Mouse (Mus musculus): ENCODE data around the gene Spag7.

Gene Spag7

DNA sequence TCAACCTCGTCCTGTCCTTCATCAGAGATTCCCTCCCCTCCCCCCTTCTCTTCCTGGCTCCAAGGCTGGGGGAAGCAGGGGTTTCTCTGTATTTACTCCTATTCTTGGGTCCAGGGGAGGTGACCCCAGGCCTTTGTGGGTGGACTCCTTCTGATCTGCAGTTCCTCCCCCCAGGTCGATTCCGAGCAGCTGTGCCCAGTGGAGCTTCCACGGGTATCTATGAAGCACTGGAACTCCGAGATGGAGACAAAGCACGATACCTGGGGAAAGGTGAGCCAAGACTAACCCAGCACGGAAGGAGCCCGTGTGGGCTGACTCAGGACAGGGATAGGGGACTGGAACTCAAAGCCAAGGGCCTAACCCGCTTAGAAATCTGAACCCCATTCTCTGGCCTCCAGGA lies 11.2 kb downstream of the Spag7 start:
- in situ Hi-C loops (cut with MboI, MseI) = loop anchor here (25.0 kb wide), 1 partner anchor 1246 kb away; the partner anchor contains the start of gene Kdm6b

DNA sequence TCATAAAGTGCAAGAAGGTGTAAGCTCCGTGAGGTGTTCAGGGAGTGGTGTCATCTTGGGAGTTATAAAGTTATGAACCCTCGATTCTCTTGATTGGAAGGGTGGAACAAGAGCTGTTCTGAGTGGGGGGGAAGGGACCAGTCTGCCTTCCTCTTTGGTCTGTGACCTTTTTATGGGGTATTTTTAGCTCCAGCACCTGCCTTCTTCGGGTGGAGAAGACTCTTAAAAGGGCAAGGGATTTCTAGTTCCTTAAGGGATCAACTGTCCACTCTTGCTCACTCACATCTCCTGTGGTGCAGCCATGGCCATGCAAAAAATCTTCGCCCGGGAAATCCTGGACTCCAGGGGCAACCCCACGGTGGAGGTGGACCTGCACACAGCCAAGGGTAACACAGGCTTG lies 11.6 kb downstream of the Spag7 start:
- in situ Hi-C loops (cut with MboI, MseI) = loop anchor here (25.0 kb wide), 1 partner anchor 1245 kb away; the partner anchor contains the start of gene Kdm6b

DNA sequence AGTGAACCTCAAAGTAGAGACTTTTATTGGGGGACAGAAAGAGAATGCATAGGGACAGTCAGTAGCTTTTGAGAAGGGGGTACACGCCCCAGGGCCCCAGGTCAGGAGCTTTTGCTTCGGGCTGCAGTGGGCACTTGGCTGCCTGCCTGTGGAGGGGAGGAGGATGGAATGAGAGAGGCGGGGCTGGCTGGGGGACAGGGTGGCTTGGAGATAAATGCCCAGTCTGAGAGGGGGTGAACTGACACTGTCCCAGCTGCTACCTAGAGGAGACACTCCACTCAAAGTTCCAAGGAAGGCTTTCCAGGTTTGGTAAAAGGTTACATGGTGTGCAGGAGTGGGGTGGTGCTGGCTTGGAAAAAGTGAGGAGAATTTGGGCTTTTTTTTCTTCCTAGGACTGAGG lies 12.3 kb downstream of the Spag7 start, which contains the start of gene Eno3:
Gene Eno3, plus strand, starts transcription at position 239 of the 400 bp plus-strand sequence.
- in situ Hi-C loops (cut with MboI, MseI) = loop anchor here (25.0 kb wide), 1 partner anchor 1245 kb away; the partner anchor contains the start of gene Kdm6b

DNA sequence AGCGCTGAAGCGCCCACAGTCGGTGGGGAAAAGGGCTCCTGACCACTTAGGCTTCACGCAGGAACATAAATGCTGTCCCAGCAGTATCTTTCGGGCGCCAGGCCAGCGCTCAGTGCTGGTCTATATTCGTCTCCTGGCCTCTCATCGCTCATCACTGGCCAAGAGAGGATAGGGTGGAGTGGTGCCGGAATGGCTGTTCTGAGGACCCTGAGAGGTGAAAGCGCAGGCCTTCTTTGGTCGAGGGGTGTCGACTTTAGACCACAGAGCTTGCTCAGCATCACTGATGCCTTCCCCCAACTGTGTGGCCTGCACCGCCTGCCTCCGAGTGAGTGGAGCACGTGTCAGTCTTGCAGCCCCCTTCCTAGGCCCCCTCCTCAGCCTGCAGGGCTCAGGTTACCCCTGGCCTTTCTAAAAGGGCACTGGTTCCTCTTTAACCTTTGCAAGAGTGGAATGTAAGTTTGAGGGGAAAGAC lies 12.7 kb downstream of the Spag7 start:
- in situ Hi-C loops (cut with MboI, MseI) = loop anchor here (25.0 kb wide), 1 partner anchor 1244 kb away; the partner anchor contains the start of gene Kdm6b

DNA sequence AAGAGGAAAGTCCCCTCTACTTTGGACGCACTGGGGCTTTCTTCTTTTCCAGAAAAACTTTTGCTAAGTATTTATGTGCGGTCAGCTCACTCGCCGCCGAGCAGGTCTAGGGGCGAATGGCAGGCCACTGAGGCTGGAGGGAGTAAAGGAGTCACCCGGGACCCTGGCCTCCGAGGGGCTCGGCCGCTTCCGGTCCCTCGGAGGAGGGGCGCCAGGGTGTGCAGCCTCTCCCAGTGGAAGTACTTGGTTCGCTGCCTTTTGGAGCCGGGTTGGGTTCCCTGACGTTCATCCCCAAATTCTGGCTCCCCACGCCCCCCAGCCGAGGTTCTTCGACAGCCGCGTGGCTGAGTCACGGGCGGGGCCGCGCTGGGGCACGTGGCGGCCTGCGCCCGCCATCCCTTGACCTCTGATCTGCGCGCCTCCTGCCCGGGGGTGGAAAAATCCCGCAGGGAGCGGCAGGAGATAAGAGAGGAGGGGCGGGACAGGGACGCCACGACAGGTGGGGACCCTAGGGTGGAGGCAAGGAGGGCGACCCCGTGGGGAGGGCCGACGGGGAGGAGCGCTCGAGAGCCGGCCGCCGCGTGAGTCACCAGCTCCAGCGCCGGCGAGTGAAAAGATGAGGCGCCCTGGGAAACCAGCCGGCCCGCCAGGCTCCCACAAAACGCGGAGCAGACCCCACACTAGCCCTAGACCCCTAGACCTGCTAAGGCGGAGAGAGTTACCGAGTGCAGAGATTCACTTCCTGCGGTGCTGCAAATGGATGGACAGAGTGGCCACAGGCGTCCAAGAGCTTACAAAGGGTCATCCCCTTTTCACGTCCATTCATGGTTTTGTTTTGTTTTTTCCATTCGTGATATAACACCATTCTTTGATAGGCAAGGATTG lies 13.4 kb downstream of the Spag7 start:
- in situ Hi-C loops (cut with MboI, MseI) = loop anchor here (25.0 kb wide), 1 partner anchor 1244 kb away; the partner anchor contains the start of gene Kdm6b

DNA sequence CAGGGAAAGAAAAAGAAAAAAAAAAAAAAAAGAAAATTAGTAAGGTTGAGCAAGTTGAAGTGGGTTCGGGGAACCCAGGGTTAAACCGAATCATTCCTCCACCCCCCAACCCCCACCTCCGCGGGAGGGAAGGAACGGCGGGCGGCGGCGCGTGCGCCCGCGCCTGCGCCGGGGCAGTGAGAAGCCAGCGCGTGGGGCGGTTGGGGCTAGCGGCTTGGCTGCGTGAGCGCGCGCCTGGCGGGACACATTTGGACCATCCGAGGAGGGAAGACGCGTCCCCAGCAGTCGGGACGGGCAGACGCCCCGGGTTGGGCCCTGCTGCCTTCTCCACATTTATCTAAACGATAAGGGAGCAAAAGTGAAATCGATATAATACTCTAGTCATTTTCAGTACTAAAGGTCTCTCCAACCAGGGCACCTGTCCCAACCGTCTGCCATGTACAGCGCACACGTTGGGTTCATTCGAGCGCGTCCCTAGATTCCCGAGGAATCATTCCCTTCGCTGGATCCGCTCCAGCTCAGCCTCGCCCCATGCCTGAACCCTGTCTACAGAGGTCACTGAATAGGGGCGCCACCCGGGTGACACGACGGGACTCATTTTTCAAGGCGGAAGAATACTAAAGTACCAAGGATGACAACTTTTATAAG lies 14.2 kb downstream of the Spag7 start:
- in situ Hi-C loops (cut with MboI, MseI) = loop anchor here (5.0 to 25.0 kb wide), 2 partner anchors 47 to 1243 kb away; partner anchors contain the start of genes Inca1, Kdm6b and Kif1c

DNA sequence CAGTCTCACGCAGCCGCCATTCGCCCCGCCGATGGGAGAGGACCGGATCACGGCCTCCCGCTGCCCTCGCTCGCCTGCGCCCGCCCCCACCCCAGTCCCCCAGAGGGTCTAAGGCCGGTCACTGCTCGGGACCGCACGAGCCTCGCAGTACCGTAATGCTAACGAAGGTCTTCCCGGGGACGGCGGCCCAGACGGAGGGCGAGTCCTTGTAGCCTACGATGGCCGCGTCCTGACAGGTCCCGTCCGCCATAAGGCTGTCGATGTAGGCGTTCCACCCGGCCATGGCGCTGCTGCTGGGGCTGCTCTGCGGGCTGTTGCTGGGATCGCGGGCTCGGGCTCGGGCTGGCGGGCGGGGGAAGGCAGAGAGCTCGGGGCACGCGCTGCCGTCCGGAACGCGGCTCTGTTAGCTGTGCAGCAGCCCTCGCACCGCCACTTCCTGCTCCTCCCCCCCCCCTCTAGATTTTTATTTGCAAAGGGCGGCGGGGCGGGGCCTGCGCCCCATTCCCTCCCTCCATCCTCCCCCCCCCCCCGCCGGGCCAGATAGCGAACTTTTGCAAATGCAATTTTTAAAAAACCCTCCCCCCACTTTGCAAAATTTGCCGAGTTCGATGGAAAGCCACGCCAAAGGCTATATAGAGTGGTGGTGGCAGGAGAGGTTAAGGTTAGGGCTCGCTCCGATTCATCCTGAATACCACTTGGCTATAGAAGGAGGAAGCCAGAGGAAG lies 14.9 kb downstream of the Spag7 start, which contains the start of gene Pfn1:
Gene Pfn1, minus strand, starts transcription at position 447 of the 725 bp plus-strand sequence.
- in situ Hi-C loops (cut with MboI, MseI) = loop anchor here (5.0 to 25.0 kb wide), 2 partner anchors 48 to 1242 kb away; partner anchors contain the start of genes Inca1, Kdm6b and Kif1c

DNA sequence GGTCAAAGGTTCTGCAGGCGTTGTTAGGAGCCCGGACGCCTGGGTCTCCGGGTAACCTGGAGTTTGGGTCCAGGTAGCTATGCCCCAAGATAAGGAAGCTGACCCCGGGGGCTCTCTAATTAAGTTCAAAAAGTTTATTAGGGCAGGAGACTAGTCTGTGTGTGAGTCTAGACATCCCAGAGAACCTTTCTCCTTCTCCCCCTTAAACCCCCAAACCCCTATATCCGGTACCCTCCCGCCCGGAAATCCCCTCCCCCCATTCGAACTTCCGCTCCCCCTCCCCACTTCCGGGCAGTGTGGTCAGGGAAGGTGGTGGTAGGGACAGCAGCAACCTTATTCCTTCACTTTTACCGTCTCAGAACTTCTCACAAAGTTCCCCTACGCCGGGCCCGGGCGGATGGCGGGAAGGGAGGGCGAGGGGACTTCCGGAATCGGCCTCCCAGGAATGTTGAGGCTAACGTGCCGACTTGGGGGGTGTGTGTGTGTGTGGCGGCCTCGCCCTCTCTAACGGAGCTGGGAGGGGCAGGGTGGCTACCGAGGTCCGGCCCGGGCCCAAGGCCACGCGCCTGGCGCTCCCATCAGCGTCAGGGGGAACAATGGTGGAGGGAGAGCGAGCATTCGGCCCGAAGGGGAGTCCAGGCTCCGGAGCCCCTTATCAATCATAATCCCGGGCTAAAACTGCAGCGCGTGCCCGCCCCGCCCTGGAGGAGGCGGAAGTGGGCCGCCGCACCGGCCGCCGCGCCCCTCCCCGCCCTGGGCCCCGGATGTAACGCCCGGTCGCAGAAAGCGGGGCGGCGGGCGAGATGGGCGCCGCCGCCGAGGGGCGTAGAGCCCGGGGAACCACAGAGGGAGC lies 15.6 kb downstream of the Spag7 start:
- in situ Hi-C loops (cut with MboI, MseI) = loop anchor here (5.0 to 25.0 kb wide), 2 partner anchors 49 to 1241 kb away; partner anchors contain the start of genes Inca1, Kdm6b and Kif1c

DNA sequence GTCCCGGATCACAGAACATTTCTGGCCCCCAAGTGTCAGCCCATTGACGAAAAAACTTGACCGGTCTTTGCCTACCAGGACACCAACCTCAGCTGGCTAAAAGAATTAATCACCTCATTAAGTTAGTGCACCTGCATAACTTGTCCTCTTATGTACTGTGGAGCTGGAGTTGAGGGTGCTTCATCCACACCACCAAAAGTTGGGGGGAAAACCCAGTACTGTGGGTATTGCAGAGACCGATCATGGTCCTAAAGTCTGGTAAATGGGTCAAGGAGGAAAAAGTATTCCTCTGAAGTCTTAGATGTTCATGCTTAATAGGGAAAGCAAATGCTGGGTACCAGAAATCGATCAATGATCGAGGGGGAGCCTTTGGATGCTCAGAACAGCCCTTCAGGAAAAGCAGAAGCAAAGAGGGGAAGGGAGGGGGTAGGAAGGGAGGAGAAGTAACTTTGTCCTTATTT lies 16.3 kb downstream of the Spag7 start:
- in situ Hi-C loops (cut with MboI, MseI) = loop anchor here (5.0 to 25.0 kb wide), 2 partner anchors 49 to 1241 kb away; partner anchors contain the start of genes Inca1, Kdm6b and Kif1c

DNA sequence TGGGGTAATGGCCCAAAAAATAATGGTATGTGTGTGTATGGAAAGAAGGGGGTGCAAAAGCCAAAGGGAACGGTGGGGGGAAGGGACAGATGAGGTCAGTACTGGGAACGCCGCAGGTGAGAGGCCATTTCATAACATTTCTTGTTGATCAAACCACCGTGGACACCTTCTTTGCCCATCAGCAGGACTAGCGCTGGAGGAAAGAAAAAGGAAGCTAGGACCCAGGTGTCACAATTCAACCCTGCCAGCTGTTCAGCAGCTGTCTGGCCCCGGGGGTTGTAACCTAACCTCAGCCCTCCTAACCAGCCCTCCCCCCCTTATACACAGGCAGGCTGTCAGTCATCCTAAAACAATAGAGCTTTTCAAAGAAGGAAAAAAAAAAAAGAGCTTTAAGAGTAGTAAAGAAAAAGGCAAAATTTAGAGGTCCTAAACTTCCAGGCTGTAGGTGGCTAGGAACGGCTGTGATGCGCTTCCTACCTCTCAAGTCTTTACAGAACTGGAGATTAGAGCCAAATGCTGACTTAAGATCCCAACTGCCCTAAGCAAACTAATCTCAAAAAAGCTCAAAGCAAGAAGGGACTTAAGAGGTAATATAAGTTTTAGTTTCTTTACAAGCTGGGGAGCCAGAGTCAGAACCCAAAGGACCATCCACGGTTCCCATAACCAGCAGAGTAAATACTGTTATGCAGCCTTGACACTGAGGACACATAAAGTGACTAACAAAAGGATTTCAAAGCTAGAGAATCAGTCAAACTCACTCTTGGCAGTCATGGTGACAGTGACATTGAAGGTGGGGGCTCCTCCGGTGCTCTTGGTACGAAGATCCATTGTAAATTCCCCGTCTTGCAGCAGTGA lies 17.0 kb downstream of the Spag7 start:
- in situ Hi-C loops (cut with MboI, MseI) = loop anchor here (5.0 to 25.0 kb wide), 2 partner anchors 50 to 1240 kb away; partner anchors contain the start of genes Inca1, Kdm6b and Kif1c

DNA sequence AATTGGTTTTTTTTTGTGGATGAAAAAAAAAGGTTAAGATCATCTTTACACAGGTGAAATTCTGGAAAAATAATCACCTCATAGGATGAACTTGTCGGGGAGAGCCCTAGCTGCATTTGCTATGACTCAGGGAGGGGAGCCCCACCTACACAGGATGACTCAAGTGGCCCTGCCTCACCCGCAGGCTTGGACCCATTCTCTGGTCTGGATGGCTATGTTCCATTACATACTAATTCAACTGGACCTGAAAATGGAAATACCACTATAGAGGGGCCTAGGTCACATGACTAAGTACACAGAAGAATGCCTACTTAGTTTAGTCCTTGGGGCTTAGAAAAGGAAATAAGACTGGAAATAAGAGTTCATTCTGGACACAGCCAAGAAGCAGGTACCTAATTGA lies 17.8 kb downstream of the Spag7 start:
- in situ Hi-C loops (cut with MboI, MseI) = loop anchor here (5.0 to 25.0 kb wide), 2 partner anchors 51 to 1239 kb away; partner anchors contain the start of genes Inca1, Kdm6b and Kif1c

DNA sequence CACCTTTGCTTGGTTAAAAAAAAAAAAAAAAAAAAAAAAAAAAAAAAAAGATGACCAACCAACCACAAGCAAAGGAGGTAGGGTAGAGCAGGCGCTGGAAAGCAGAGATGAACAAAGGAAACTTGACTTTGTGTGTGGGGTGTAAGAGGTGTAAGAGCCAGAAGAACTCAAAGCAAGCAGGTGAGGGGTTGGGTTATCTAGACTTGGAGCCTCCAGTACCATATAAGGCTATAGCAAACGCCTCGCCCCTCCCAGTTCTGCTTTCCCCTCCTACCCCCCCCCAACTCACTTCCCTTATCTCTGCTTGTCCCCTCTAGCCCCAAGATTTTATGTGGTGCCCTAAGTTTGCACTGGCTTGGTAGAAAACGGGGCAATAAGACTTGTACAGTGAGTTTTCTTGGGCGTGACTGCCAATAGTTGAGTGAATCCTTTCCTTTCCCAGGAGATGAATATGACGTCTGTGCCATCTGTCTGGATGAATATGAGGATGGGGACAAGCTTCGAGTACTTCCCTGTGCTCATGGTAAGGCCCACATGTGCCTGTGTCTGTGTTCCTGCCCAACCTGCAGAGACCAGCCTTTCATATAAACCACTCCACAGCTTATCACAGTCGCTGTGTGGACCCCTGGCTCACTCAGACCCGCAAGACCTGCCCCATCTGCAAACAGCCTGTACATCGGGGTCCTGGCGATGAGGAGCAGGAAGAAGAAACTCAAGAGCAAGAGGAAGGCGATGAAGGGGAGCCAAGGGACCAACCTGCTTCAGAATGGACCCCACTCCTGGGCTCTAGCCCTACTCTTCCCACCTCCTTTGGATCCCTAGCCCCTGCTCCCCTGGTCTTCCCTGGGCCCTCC lies 18.7 kb downstream of the Spag7 start:
- in situ Hi-C loops (cut with MboI, MseI) = loop anchor here (5.0 to 25.0 kb wide), 2 partner anchors 52 to 1238 kb away; partner anchors contain the start of genes Inca1, Kdm6b and Kif1c

DNA sequence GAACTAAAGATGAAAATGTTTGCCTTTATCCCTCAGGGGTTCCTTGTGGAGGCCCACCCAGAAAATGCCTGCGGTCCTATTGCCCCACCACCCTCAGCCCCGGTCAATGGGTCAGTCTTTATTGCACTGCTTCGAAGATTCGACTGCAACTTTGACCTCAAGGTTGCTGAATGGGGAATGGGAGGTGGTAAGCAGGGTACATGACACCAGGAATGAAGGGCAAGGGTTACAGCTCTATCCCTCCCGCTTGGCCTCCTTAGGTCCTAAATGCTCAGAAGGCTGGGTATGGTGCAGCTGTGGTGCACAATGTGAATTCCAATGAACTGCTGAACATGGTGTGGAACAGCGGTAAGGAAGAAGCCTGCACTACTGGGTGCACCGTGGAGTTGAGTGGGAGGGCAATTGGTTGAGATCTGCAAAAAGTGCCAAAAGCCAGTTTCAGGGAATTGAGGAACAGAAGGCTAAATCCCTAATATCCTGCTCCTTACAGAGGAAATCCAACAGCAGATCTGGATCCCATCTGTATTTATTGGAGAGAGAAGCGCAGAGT lies 20.0 kb downstream of the Spag7 start:
- in situ Hi-C loops (cut with MboI, MseI) = loop anchor here (5.0 kb wide), 1 partner anchor 982 kb away; the partner anchor contains the start of gene Cd68

DNA sequence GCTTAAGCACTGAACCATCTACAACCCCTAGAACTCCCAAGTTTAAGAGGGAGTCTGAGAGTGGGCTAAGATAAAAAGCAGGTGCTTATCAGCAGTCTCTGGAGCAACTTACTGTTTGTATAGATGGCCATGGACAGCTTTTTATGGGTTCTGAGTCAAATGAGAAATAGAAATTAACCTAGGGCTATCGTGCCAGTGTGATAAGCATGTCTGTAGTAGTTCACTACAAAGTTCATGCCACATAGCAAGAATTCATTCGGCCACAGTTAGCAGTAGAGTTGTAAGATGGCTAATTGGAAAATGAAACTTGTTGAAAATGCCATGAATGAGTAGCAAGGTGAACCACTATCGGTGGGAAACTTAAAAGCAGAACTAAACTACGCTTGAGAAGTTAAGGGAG lies 20.7 kb downstream of the Spag7 start:
- in situ Hi-C loops (cut with MboI, MseI) = loop anchor here (5.0 kb wide), 1 partner anchor 981 kb away; the partner anchor contains the start of gene Cd68

DNA sequence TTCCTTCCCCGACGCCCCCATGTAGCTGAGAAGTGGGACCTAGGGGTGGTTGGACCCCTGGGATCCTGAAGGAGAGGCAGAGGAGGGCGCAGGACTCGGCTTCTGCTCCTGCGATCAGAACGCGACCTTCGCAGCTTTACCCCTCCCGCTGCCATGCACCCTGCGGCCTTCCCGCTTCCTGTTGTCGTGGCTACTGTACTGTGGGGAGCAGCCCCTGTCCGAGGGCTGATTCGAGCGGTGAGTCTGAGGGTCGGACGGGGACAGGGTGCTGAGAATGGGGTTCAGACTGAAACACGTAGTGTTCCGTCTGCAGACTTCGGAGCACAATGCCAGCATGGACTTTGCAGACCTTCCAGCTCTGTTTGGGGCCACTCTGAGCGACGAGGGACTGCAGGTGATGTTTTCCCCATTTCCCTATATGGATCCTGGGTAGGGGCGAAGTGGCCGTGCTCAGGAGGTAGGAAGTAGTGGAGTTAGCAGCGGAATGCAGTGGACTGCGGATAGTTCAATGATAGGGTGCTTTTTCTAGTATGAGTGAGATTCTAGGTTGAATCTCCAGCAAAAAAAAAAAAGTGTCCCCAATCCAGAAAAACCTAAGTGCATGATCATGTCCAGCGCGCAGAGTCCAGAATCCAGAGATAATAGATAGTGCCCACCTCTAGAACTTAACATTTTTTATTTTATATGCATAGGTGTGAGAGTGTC lies 21.3 kb downstream of the Spag7 start:
- in situ Hi-C loops (cut with MboI, MseI) = loop anchor here (5.0 kb wide), 1 partner anchor 981 kb away; the partner anchor contains the start of gene Cd68
